Mouse (Mus musculus) embryonic fibroblast, embryonic 13.5 days (primary cell): ENCODE measurements around the gene Pde4d.

Experiments
- CTCF ChIP-seq: IDR thresholded peaks from 2 replicates; pipeline ENCODE4 v1.5.1; 2011; ENCODE audit warnings: mild to moderate bottlenecking, control low read depth, low read length, moderate library complexity, borderline replicate concordance; ENCODE audit not compliant: insufficient read depth
- POLR2A ChIP-seq: IDR thresholded peaks from 2 replicates; pipeline ENCODE4 v1.6.1; 2011; ENCODE audit warnings: low read depth, mild to moderate bottlenecking, control low read depth, low read length, moderate library complexity

- no peak for TF ChIP-seq CTCF
- no peak for TF ChIP-seq POLR2A
Measured at GRCm38 (mm10) chr13:109982821-109983443, 1533.2 kb downstream of the Pde4d start.
